25 mouse cellular contexts compared by ENCODE assay signal in genomic region chr14:122403422-122403940, GRCm38 (mm10). TPM values are rescaled to one million over a fixed set of nuclear protein-coding genes. Genes with fewer than 3 reads are reported as not detected.
A peak's percentile ranks its signal among the peaks of the same experiment; 100 is the strongest.
DNase-seq lines count a peak whose midpoint lies in the region; ATAC-seq and TF ChIP-seq lines count a peak whose summit lies in the region.
"Had no signal": no experiment of that assay in that cellular context is flagged by ENCODE, and none has a peak within 500 bp of the region (broad histone marks: within the 10 kb centered on the region; RNA-seq: fewer than 3 reads in every experiment).

No protein-coding gene starts in this region.

- no peak for DNase-seq in forebrain, embryonic 10.5 days (ENCODE audit: extremely low spot score, low spot score)
- peak; percentile 94 for DNase-seq in midbrain, embryonic 11.5 days (ENCODE audit: low spot score, missing footprints)
- DNase-seq in forebrain, embryonic 14.5 days (ENCODE audit: low spot score), result no peak
- no peak for DNase-seq in hindbrain, postnatal 0 days (ENCODE audit: low spot score)
- DNase-seq in urinary bladder, postnatal 10 days (ENCODE audit: low spot score), result no peak
- DNase-seq: adrenal gland, postnatal 14 days; gastrocnemius, postnatal 14 days; kidney, adult 2 months; kidney, postnatal 14 days; layer of hippocampus, adult 9-11 months; lung, embryonic 14.5 days; lung, postnatal 4 days; right cerebral cortex, adult 18-20 months; thymus, postnatal 25 days had no signal

- peak overlapping the region; percentile 12; the same call in 1 of the 2 replicates for H3K27ac ChIP-seq in forebrain, embryonic 10.5 days
- H3K27ac ChIP-seq in forebrain, embryonic 16.5 days (ENCODE audit: low read length), result no peak overlapping the region
- H3K27ac ChIP-seq in midbrain, embryonic 11.5 days (ENCODE audit: low read depth, low read length), result 0 out of 2 replicates have a peak overlapping the region, but pooled peaks have one; percentile 5
- no peak overlapping the region for H3K27ac ChIP-seq in midbrain, embryonic 16.5 days (ENCODE audit: low read length)
- no peak overlapping the region; the same call in 1 of the 2 replicates for H3K27ac ChIP-seq in forebrain, embryonic 14.5 days (ENCODE audit: low read depth, low read length)
- peak overlapping the region; percentile 89 for H3K27ac ChIP-seq in hindbrain, postnatal 0 days
- H3K27ac ChIP-seq in kidney, embryonic 15.5 days, result no peak overlapping the region
- H3K27ac ChIP-seq: embryonic facial prominence, embryonic 13.5 days; limb, embryonic 12.5 days; liver, embryonic 12.5 days had no signal

- H3K9ac ChIP-seq in forebrain, embryonic 16.5 days (replicated peaks; ENCODE audit: low read depth, low read length), result no peak overlapping the region
- H3K9ac ChIP-seq in midbrain, embryonic 11.5 days (ENCODE audit: low read length), result no peak overlapping the region
- H3K9ac ChIP-seq in midbrain, embryonic 16.5 days (ENCODE audit: low read depth, low read length), result no peak overlapping the region
- H3K9ac ChIP-seq in forebrain, embryonic 14.5 days (ENCODE audit: low read length), result no peak overlapping the region
- no peak overlapping the region for H3K9ac ChIP-seq in hindbrain, postnatal 0 days (replicated peaks; ENCODE audit: low read length)
- H3K9ac ChIP-seq in kidney, embryonic 15.5 days, result no peak overlapping the region
- H3K9ac ChIP-seq: embryonic facial prominence, embryonic 13.5 days; limb, embryonic 12.5 days; liver, embryonic 12.5 days; lung, embryonic 14.5 days had no signal

- no peak overlapping the region for H3K4me3 ChIP-seq in forebrain, embryonic 10.5 days
- H3K4me3 ChIP-seq in forebrain, embryonic 16.5 days (replicated peaks; ENCODE audit: low read length), result no peak overlapping the region
- no peak overlapping the region for H3K4me3 ChIP-seq in midbrain, embryonic 11.5 days (ENCODE audit: low read depth, low read length)
- no peak overlapping the region for H3K4me3 ChIP-seq in midbrain, embryonic 16.5 days (ENCODE audit: low read depth, low read length)
- no peak overlapping the region for H3K4me3 ChIP-seq in forebrain, embryonic 14.5 days (ENCODE audit: low read depth, low read length)
- no peak overlapping the region for H3K4me3 ChIP-seq in hindbrain, postnatal 0 days (ENCODE audit: low read length)
- H3K4me3 ChIP-seq in kidney, embryonic 15.5 days (replicated peaks), result no peak overlapping the region
- H3K4me3 ChIP-seq: embryonic facial prominence, embryonic 13.5 days; limb, embryonic 12.5 days; liver, embryonic 12.5 days had no signal

- no peak overlapping the region for H3K4me2 ChIP-seq in forebrain, embryonic 16.5 days (ENCODE audit: low read length)
- peak overlapping the region; percentile 2; the same call in 1 of the 2 replicates for H3K4me2 ChIP-seq in midbrain, embryonic 11.5 days
- no peak overlapping the region for H3K4me2 ChIP-seq in midbrain, embryonic 16.5 days (ENCODE audit: low read length)
- peak overlapping the region; percentile 2; the same call in 1 of the 2 replicates for H3K4me2 ChIP-seq in forebrain, embryonic 14.5 days (ENCODE audit: low read length)
- peak overlapping the region; percentile 29; the same call in 1 of the 2 replicates for H3K4me2 ChIP-seq in hindbrain, postnatal 0 days (ENCODE audit: low read depth, low read length)
- no peak overlapping the region for H3K4me2 ChIP-seq in kidney, embryonic 15.5 days
- H3K4me2 ChIP-seq: embryonic facial prominence, embryonic 13.5 days; limb, embryonic 12.5 days; liver, embryonic 12.5 days; lung, embryonic 14.5 days had no signal

- 59% methylated on average over 3 of the region's 3 CpGs for whole genome bisulfite sequencing in forebrain, embryonic 10.5 days
- 51% methylated on average over 3 of the region's 3 CpGs for WGBS in forebrain, embryonic 16.5 days
- 63% methylated on average over 3 of the region's 3 CpGs for WGBS in midbrain, embryonic 11.5 days
- 51% methylated on average over 3 of the region's 3 CpGs for WGBS in midbrain, embryonic 16.5 days
- 37% methylated on average over 3 of the region's 3 CpGs for WGBS in forebrain, embryonic 14.5 days
- WGBS in hindbrain, postnatal 0 days, result 51% methylated on average over 3 of the region's 3 CpGs
- WGBS in kidney, embryonic 15.5 days, result 87% methylated on average over 3 of the region's 3 CpGs

- no peaks in the 10 kb centered on the region for H3K9me3 ChIP-seq in forebrain, embryonic 10.5 days
- no peaks in the 10 kb centered on the region for H3K9me3 ChIP-seq in forebrain, embryonic 16.5 days (ENCODE audit: control insufficient read depth, low read length)
- H3K9me3 ChIP-seq in midbrain, embryonic 11.5 days (ENCODE audit: control insufficient read depth, low read length), result no peaks in the 10 kb centered on the region
- no peaks in the 10 kb centered on the region for H3K9me3 ChIP-seq in midbrain, embryonic 16.5 days (replicated peaks; ENCODE audit: control insufficient read depth, low read length, poor library complexity, severe bottlenecking)
- H3K9me3 ChIP-seq in forebrain, embryonic 14.5 days (replicated peaks; ENCODE audit: control insufficient read depth, low read length), result no peaks in the 10 kb centered on the region
- no peaks in the 10 kb centered on the region for H3K9me3 ChIP-seq in hindbrain, postnatal 0 days (ENCODE audit: low read length)
- H3K9me3 ChIP-seq in kidney, embryonic 15.5 days (replicated peaks), result no peaks in the 10 kb centered on the region
- H3K9me3 ChIP-seq: embryonic facial prominence, embryonic 13.5 days; limb, embryonic 12.5 days; liver, embryonic 12.5 days had no signal

- peaks cover 65% of the 10 kb centered on the region for H3K4me1 ChIP-seq in forebrain, embryonic 10.5 days
- H3K4me1 ChIP-seq in forebrain, embryonic 16.5 days (replicated peaks; ENCODE audit: control insufficient read depth, insufficient read depth, low read length), result peaks cover 17% of the 10 kb centered on the region
- H3K4me1 ChIP-seq in midbrain, embryonic 11.5 days (ENCODE audit: control insufficient read depth, insufficient read depth, low read length), result peaks cover 38% of the 10 kb centered on the region
- H3K4me1 ChIP-seq in midbrain, embryonic 16.5 days (ENCODE audit: control insufficient read depth, insufficient read depth, low read length), result peaks cover 9% of the 10 kb centered on the region
- H3K4me1 ChIP-seq in forebrain, embryonic 14.5 days (ENCODE audit: control insufficient read depth, insufficient read depth, low read length), result peaks cover 15% of the 10 kb centered on the region; the same call in 1 of the 2 replicates
- H3K4me1 ChIP-seq in hindbrain, postnatal 0 days (ENCODE audit: insufficient read depth, low read length), result peaks cover 8% of the 10 kb centered on the region; the same call in 1 of the 2 replicates
- peaks cover 18% of the 10 kb centered on the region for H3K4me1 ChIP-seq in kidney, embryonic 15.5 days

- H3K27me3 ChIP-seq in forebrain, embryonic 10.5 days (ENCODE audit: poor library complexity, severe bottlenecking), result peaks cover 89% of the 10 kb centered on the region
- H3K27me3 ChIP-seq in forebrain, embryonic 16.5 days (replicated peaks; ENCODE audit: control insufficient read depth, insufficient read depth, low read length), result peaks cover 48% of the 10 kb centered on the region
- H3K27me3 ChIP-seq in midbrain, embryonic 11.5 days (ENCODE audit: control insufficient read depth, insufficient read depth, low read length), result peaks cover 61% of the 10 kb centered on the region
- peaks cover 67% of the 10 kb centered on the region for H3K27me3 ChIP-seq in midbrain, embryonic 16.5 days (ENCODE audit: control insufficient read depth, insufficient read depth, low read depth, low read length)
- H3K27me3 ChIP-seq in forebrain, embryonic 14.5 days (replicated peaks; ENCODE audit: control insufficient read depth, insufficient read depth, low read length), result peaks cover 13% of the 10 kb centered on the region; the same call in 1 of the 2 replicates
- H3K27me3 ChIP-seq in hindbrain, postnatal 0 days (ENCODE audit: insufficient read depth, low read length), result 0 out of 2 replicates have a peak, but pooled peaks cover 4% of the 10 kb centered on the region
- H3K27me3 ChIP-seq in kidney, embryonic 15.5 days, result peaks cover 67% of the 10 kb centered on the region
- H3K27me3 ChIP-seq: CH12.LX had no signal

- no peak for ATAC-seq in forebrain, embryonic 16.5 days
- 0 out of 2 replicates have a peak, but pooled peaks have one; percentile 4 for ATAC-seq in midbrain, embryonic 11.5 days (ENCODE audit: low FRiP score)
- no peak for ATAC-seq in midbrain, embryonic 16.5 days
- ATAC-seq in forebrain, embryonic 14.5 days, result no peak
- 0 out of 2 replicates have a peak, but pooled peaks have one; percentile 4 for ATAC-seq in hindbrain, postnatal 0 days
- ATAC-seq in kidney, embryonic 15.5 days (replicated peaks; ENCODE audit: low FRiP score), result no peak
- ATAC-seq: liver, embryonic 12.5 days had no signal

- no peak for TF ChIP-seq CTCF in hindbrain, postnatal 0 days (IDR thresholded peaks at IDR 0.05; ENCODE audit: low read depth)

- no peaks in the 10 kb centered on the region for H3K36me3 ChIP-seq in forebrain, embryonic 10.5 days (replicated peaks)
- H3K36me3 ChIP-seq in forebrain, embryonic 16.5 days (ENCODE audit: control insufficient read depth, insufficient read depth), result no peaks in the 10 kb centered on the region
- H3K36me3 ChIP-seq in midbrain, embryonic 11.5 days (ENCODE audit: control insufficient read depth, insufficient read depth, low read length), result no peaks in the 10 kb centered on the region
- no peaks in the 10 kb centered on the region for H3K36me3 ChIP-seq in midbrain, embryonic 16.5 days (ENCODE audit: control insufficient read depth, insufficient read depth, low read length)
- H3K36me3 ChIP-seq in forebrain, embryonic 14.5 days (ENCODE audit: control insufficient read depth, insufficient read depth, low read length), result no peaks in the 10 kb centered on the region
- no peaks in the 10 kb centered on the region for H3K36me3 ChIP-seq in hindbrain, postnatal 0 days (ENCODE audit: insufficient read depth, low read length)
- no peaks in the 10 kb centered on the region for H3K36me3 ChIP-seq in kidney, embryonic 15.5 days
- H3K36me3 ChIP-seq: embryonic facial prominence, embryonic 13.5 days; limb, embryonic 12.5 days; liver, embryonic 12.5 days had no signal

RNA-seq across cellular contexts. Expression of gene Gm5089, which starts 47.4 kb away (rescaled TPM):
- polyA plus RNA-seq in forebrain, embryonic 10.5 days (2016; fragmentation: Nextera tagmentation; extraction: Ambion mirVana), result 1.0 and 1.9 TPM in 2 replicates
- 0.40 and 0.47 TPM in 2 replicates for polyA plus RNA-seq in forebrain, embryonic 16.5 days (2015; fragmentation: Nextera tagmentation; extraction: Ambion mirVana)
- 0.62 and 0.64 TPM in 2 replicates for polyA plus RNA-seq in midbrain, embryonic 11.5 days (2014; fragmentation: Nextera tagmentation; extraction: Ambion mirVana)
- 0.82 and 1.4 TPM in 2 replicates for polyA plus RNA-seq in midbrain, embryonic 16.5 days (2015; fragmentation: Nextera tagmentation; extraction: Ambion mirVana)
- polyA plus RNA-seq in forebrain, embryonic 14.5 days (2014; fragmentation: Nextera tagmentation; extraction: Ambion mirVana), result 0.25 and 0.33 TPM in 2 replicates
- 1.2 and 3.0 TPM in 2 replicates for total RNA-seq in hindbrain, postnatal 0 days (2014; rRNA removed)
- 0.56 and 0.82 TPM in 2 replicates for polyA plus RNA-seq in hindbrain, postnatal 0 days (2015; fragmentation: Nextera tagmentation; extraction: Ambion mirVana)
- polyA plus RNA-seq in kidney, embryonic 15.5 days (2015; fragmentation: Nextera tagmentation; extraction: Ambion mirVana), result 0.10 TPM in 1 of 2 replicates, not detected in the other
- total RNA-seq: adrenal gland, postnatal 14 days; CH12.LX; common myeloid progenitor, adult 5-6 weeks; gastrocnemius, postnatal 14 days; MEL had no signal
- polyA plus RNA-seq: heart, postnatal 0 days; kidney, adult 2 months; liver, embryonic 12.5 days; lung, embryonic 14.5 days; testis, adult 2 months had no signal

Comparison
In these comparisons a context has a peak if more than half of its experiments do, and no peak if none do; other contexts are left out.
1. H3K27ac ChIP-seq: peak in forebrain, embryonic 10.5 days (single experiment), midbrain, embryonic 11.5 days (single experiment) and hindbrain, postnatal 0 days (single experiment); none in forebrain, embryonic 16.5 days (single experiment), midbrain, embryonic 16.5 days (single experiment), forebrain, embryonic 14.5 days (single experiment) and kidney, embryonic 15.5 days (single experiment).
2. ATAC-seq: peak in midbrain, embryonic 11.5 days (single experiment) and hindbrain, postnatal 0 days (single experiment); none in forebrain, embryonic 16.5 days (single experiment), midbrain, embryonic 16.5 days (single experiment), forebrain, embryonic 14.5 days (single experiment) and kidney, embryonic 15.5 days (single experiment).
3. H3K4me2 ChIP-seq: peak in midbrain, embryonic 11.5 days (single experiment), forebrain, embryonic 14.5 days (single experiment) and hindbrain, postnatal 0 days (single experiment); none in forebrain, embryonic 16.5 days (single experiment), midbrain, embryonic 16.5 days (single experiment) and kidney, embryonic 15.5 days (single experiment).